In genomic region chr19:56565358-56565757, GRCm38 (mm10) we compare ENCODE assay signal across 10 mouse cellular contexts. TPM values are rescaled to one million over a fixed set of nuclear protein-coding genes. Genes with fewer than 3 reads are reported as not detected.
DNase-seq lines count a peak whose midpoint lies in the region; ATAC-seq and TF ChIP-seq lines count a peak whose summit lies in the region.
"Had no signal": no experiment of that assay in that cellular context is flagged by ENCODE, and none has a peak within 500 bp of the region (broad histone marks: within the 10 kb centered on the region; RNA-seq: fewer than 3 reads in every experiment).

No protein-coding gene starts in this region.

- no peak overlapping the region for H3K27ac ChIP-seq in kidney, adult 2 months (ENCODE audit: insufficient read depth, low read depth, low read length)
- no peak overlapping the region for H3K27ac ChIP-seq in kidney, embryonic 16.5 days (ENCODE audit: low read length)
- H3K27ac ChIP-seq: embryonic facial prominence, embryonic 13.5 days; lung, embryonic 15.5 days had no signal

- no peak for TF ChIP-seq POLR2A in kidney, adult 2 months (IDR thresholded peaks at IDR 0.05; ENCODE audit: low read depth, low read length)

- 64% methylated on average over 6 of the region's 6 CpGs for WGBS in kidney, adult 2 months
- WGBS in kidney, embryonic 16.5 days = 71% methylated on average over 6 of the region's 6 CpGs

- peak; percentile 51; the same call in 1 of the 2 replicates for TF ChIP-seq CTCF in kidney, adult 2 months (conservative IDR thresholded peaks at IDR 0.05; ENCODE audit: insufficient read depth, insufficient read length, low read depth, low read length)

- no peaks in the 10 kb centered on the region for H3K4me1 ChIP-seq in kidney, adult 2 months (ENCODE audit: control insufficient read depth, insufficient read depth, low read length)
- no peaks in the 10 kb centered on the region for H3K4me1 ChIP-seq in kidney, embryonic 16.5 days (ENCODE audit: insufficient read depth, low read length)

- DNase-seq in kidney, adult 2 months = peak; percentile 32
- DNase-seq in 3T3-L1 (ENCODE audit: low read depth, low spot score) (peak; percentile 56), 416B (ENCODE audit: low read depth) (peak; percentile 28)
- peak; percentile 35 for DNase-seq in kidney, postnatal 10 days
- DNase-seq in ovary, postnatal 10 days (ENCODE audit: low spot score) = no peak
- DNase-seq in frontal cortex, postnatal 25 days (ENCODE audit: low spot score in 2 of 2) = no peak
- no peak for DNase-seq in thymus, postnatal 36 days

- no peaks in the 10 kb centered on the region for H3K9me3 ChIP-seq in kidney, embryonic 16.5 days (ENCODE audit: low read length)
- H3K9me3 ChIP-seq: embryonic facial prominence, embryonic 13.5 days; lung, embryonic 15.5 days had no signal

- H3K4me2 ChIP-seq in kidney, embryonic 16.5 days (replicated peaks; ENCODE audit: low read depth, low read length) = no peak overlapping the region
- H3K4me2 ChIP-seq: embryonic facial prominence, embryonic 13.5 days; lung, embryonic 15.5 days had no signal

- no peaks in the 10 kb centered on the region for H3K36me3 ChIP-seq in kidney, adult 2 months (ENCODE audit: control insufficient read depth, insufficient read depth, low read length)
- 0 out of 2 replicates have a peak, but pooled peaks cover 5% of the 10 kb centered on the region for H3K36me3 ChIP-seq in kidney, embryonic 16.5 days (ENCODE audit: insufficient read depth, low read length)

- no peak for ATAC-seq in kidney, embryonic 16.5 days (ENCODE audit: low FRiP score, low TSS enrichment)

- no peak overlapping the region for H3K9ac ChIP-seq in kidney, embryonic 16.5 days (replicated peaks; ENCODE audit: low read length)
- H3K9ac ChIP-seq: embryonic facial prominence, embryonic 13.5 days; lung, embryonic 15.5 days had no signal

- H3K27me3 ChIP-seq in kidney, adult 2 months (replicated peaks; ENCODE audit: control insufficient read depth, insufficient read depth, low read length) = no peaks in the 10 kb centered on the region
- no peaks in the 10 kb centered on the region for H3K27me3 ChIP-seq in kidney, embryonic 16.5 days (ENCODE audit: insufficient read depth, low read length)
- H3K27me3 ChIP-seq: embryonic facial prominence, embryonic 13.5 days; lung, embryonic 15.5 days had no signal

- no peak overlapping the region for H3K4me3 ChIP-seq in kidney, adult 2 months (ENCODE audit: insufficient read depth, low read depth, low read length)
- H3K4me3 ChIP-seq in kidney, embryonic 16.5 days (ENCODE audit: low read length) = no peak overlapping the region
- H3K4me3 ChIP-seq: embryonic facial prominence, embryonic 13.5 days; lung, embryonic 15.5 days had no signal

RNA-seq across cellular contexts. Expression of gene Nhlrc2, which starts 17.3 kb away (rescaled TPM):
- 6.3 and 6.6 TPM in 2 replicates for polyA plus RNA-seq in kidney, adult 2 months (2012; rRNA removed)
- polyA plus RNA-seq in kidney, embryonic 16.5 days (2015; fragmentation: Nextera tagmentation; extraction: Ambion mirVana) = 16.0 and 16.1 TPM in 2 replicates

RNA-seq across cellular contexts. Expression of gene Dclre1a, which starts 17.3 kb away (rescaled TPM):
- polyA plus RNA-seq in kidney, adult 2 months (2012; rRNA removed) = 5.7 and 5.9 TPM in 2 replicates
- 14.8 and 18.6 TPM in 2 replicates for polyA plus RNA-seq in kidney, embryonic 16.5 days (2015; fragmentation: Nextera tagmentation; extraction: Ambion mirVana)

Comparison
In these comparisons a context has a peak if more than half of its experiments do, and no peak if none do; other contexts are left out.
1. DNase-seq: peak in kidney, adult 2 months (single experiment), 3T3-L1 (single experiment), 416B (single experiment) and kidney, postnatal 10 days (single experiment); none in ovary, postnatal 10 days (single experiment), frontal cortex, postnatal 25 days (0 of 2) and thymus, postnatal 36 days (0 of 2).